Mouse (Mus musculus) midbrain, embryonic 10.5 days (tissue): Measurements from ENCODE around the gene Cped1. TPM values are rescaled to one million over a fixed set of nuclear protein-coding genes. Genes with fewer than 3 reads are reported as not detected.
"Not testable (repeated sequence)": the region's sequence is repeated elsewhere in the genome, so short reads cannot be mapped to it uniquely, and the experiment has no call there.

ENCODE experiments used
- DNase-seq: peaks from one replicate; pipeline ENCODE4 v3.0.0-alpha.2; 2017; ENCODE audit warnings: low spot score
- H3K27ac ChIP-seq: fragments of 300-500 bp; sonication (generic); replicated peaks from 2 replicates; pipeline ENCODE4 v1.5.1; 2016; ENCODE audit warnings: mild to moderate bottlenecking
- H3K27me3 ChIP-seq: fragments of 300-500 bp; sonication (generic); 2 replicates; pipeline ENCODE4 v1.6.1; 2016; ENCODE audit warnings: low read depth, mild to moderate bottlenecking; ENCODE audit not compliant: poor library complexity, severe bottlenecking
- H3K36me3 ChIP-seq: fragments of 300-500 bp; sonication (generic); 2 replicates; pipeline ENCODE4 v1.6.1; 2016; ENCODE audit warnings: mild to moderate bottlenecking, moderate library complexity
- H3K4me1 ChIP-seq: fragments of 300-500 bp; sonication (generic); 2 replicates; pipeline ENCODE4 v1.6.1; 2016
- H3K4me3 ChIP-seq: fragments of 300-500 bp; sonication (generic); 2 replicates; pipeline ENCODE4 v1.5.1; 2016; ENCODE audit warnings: mild to moderate bottlenecking, moderate library complexity
- H3K9me3 ChIP-seq: fragments of 300-500 bp; sonication (generic); replicated peaks from 2 replicates; pipeline ENCODE4 v1.6.1; 2016; ENCODE audit warnings: mild to moderate bottlenecking
- WGBS: fragments of 180-500 bp; shearing (Covaris S2); methylation state at CpG from one replicate; pipeline ENCODE4 v1.1.7; 2016; 5-methylcytosine and 5-hydroxymethylcytosine counted together
- polyA plus RNA-seq: library from polyadenylated mRNA; unstranded; fragments of >200 nt; fragmentation: Nextera tagmentation; extraction: Ambion mirVana; gene quantifications from 2 replicates; pipeline ENCODE4 v1.2.1, GENCODE M21; 2016

The Cped1 gene
- polyA plus RNA-seq, 1 experiment from 2014 or later, result 10.4 TPM

DNA sequence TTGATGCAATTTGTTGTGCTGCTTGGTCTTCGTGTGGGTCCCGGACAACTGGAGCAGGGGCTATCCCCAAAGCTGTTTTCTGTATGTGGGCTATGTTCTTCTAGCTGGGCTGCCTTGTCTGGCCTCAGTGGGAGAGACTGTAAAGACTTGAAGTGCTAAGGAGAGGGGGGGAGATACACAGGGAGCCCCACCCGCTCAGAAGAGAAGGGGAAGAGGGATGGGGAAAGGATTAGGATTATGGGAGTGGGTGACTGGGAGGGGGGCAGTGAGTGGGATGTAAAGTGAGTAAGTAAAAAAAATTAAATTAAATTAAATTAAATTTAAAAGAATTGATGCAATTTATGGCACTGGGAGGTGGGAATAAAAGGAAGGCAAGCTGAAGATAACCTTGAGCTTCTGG lies 50.2 kb downstream of the Cped1 start:
- Histone ChIP-seq H3K9me3 (no peaks in the 10 kb centered on the region), H3K4me3 (no peak overlapping the region), H3K36me3 (no peaks in the 10 kb centered on the region), H3K4me1 (peaks cover 6% of the 10 kb centered on the region; the same call in 1 of the 2 replicates), H3K27ac (no peak overlapping the region), H3K27me3 (no peaks in the 10 kb centered on the region)
- 81% methylated on average over 3 of the region's 3 CpGs for WGBS
- DNase-seq, result no peak

DNA sequence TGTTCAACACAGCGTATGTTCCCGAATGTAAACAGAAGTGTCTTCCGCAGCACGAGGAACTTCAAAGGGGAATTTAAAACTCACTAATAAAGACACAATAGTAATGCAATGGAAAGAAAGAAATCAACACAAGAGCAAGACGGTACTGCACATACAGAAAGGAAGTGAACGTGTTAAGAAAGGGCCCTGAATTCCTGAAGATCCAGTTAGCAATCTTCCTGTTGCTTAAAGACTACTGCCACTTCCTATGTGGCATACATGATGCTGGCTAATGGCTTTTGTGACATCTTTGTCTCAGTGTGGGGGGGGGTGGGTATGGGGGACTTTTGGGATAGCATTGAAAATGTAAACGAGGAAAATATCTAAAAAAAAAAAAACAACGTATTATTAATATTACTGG lies 50.7 kb downstream of the Cped1 start:
- H3K27me3 ChIP-seq, result no peaks in the 10 kb centered on the region
- H3K9me3 ChIP-seq, result no peaks in the 10 kb centered on the region
- H3K27ac ChIP-seq, result no peak overlapping the region
- 86% methylated on average over 8 of the region's 8 CpGs for WGBS
- H3K4me1 ChIP-seq, result peaks cover 6% of the 10 kb centered on the region; the same call in 1 of the 2 replicates
- no peak overlapping the region for H3K4me3 ChIP-seq
- DNase-seq, result no peak
- no peaks in the 10 kb centered on the region for H3K36me3 ChIP-seq

DNA sequence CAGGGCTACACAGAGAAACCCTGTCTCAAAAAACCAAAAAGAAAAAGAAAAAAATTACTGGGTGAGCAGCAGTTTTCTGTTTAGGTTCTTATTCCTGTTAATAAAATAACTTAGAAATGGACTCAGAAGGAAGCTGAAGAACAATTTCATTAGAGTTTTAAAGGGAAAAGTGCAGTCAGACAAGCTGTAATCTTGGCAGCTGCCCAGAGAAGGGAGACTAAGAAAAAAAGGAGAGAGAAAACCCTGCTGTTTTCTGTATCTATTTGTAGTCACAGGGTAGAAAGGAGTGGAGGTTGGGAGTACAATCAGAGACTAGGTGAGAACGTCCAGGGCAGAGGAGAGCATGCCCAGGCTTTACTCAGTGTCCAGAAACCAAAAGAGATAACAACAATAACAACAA lies 51.2 kb downstream of the Cped1 start:
- Histone ChIP-seq H3K27ac (no peak overlapping the region), H3K4me1 (peaks cover 6% of the 10 kb centered on the region; the same call in 1 of the 2 replicates), H3K36me3 (no peaks in the 10 kb centered on the region), H3K27me3 (no peaks in the 10 kb centered on the region), H3K4me3 (no peak overlapping the region), H3K9me3 (no peaks in the 10 kb centered on the region)
- no peak for DNase-seq
- WGBS, result 60% methylated on average over 1 of the region's 1 CpGs

DNA sequence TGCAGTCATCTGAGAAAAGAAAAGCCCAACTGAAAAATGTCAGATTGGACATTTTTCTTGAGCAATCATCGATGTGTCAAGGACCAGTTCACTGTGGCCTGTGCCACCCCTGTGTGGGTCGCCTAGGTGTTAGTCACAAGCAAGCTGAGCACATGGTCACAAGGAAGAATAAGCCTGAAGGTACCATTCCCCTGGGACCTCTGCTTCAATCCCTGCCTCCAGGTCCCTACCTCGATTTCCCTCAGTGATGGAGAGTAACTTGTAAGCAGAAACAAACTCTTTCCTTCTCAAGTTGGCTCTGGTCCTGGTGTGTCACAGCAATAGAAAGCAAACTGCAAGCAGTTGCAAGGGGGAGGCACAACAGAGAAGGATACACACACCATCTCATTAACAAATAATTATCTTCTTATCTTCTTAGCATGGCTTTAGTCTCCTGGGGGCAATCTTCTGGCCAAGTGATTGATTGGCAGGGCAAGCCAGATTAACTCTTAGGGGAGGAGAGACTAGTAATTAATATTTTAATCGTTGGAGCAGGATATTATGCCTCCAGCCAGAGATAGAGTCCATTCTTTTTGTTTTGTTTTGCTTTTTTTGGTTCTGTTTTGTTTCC lies 51.8 kb downstream of the Cped1 start:
- DNase-seq, result no peak
- WGBS, result 60% methylated on average over 4 of the region's 4 CpGs

DNA sequence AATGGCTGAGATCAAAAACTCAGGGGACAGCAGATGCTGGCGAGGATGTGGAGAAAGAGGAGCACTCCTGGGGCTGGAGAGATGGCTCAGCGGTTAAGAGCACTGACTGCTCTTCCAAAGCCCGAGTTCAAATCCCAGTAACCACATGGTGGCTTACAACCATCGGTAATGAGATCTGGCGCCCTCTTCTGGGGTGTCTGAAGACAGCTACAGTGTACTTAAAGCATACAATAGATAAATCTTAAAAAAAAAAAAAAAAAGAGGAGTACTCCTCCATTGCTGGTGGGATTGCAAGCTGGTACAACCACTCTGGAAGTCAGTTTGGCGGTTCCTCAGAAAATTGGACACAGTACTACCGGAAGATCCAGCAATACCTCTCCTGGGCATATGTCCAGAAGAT lies 54.0 kb downstream of the Cped1 start:
- not testable (repeated sequence) for DNase-seq, H3K36me3 ChIP-seq, H3K27ac ChIP-seq, H3K27me3 ChIP-seq, H3K9me3 ChIP-seq, H3K4me3 ChIP-seq, H3K4me1 ChIP-seq
- WGBS, result 70% methylated on average over 7 of the region's 7 CpGs

More for the DNA sequence above, 51.8 kb downstream of the Cped1 start:
- Histone ChIP-seq H3K4me1 (peaks cover 6% of the 10 kb centered on the region; the same call in 1 of the 2 replicates), H3K36me3 (no peaks in the 10 kb centered on the region), H3K27ac (no peak overlapping the region), H3K9me3 (no peaks in the 10 kb centered on the region), H3K4me3 (no peak overlapping the region), H3K27me3 (no peaks in the 10 kb centered on the region)

DNA sequence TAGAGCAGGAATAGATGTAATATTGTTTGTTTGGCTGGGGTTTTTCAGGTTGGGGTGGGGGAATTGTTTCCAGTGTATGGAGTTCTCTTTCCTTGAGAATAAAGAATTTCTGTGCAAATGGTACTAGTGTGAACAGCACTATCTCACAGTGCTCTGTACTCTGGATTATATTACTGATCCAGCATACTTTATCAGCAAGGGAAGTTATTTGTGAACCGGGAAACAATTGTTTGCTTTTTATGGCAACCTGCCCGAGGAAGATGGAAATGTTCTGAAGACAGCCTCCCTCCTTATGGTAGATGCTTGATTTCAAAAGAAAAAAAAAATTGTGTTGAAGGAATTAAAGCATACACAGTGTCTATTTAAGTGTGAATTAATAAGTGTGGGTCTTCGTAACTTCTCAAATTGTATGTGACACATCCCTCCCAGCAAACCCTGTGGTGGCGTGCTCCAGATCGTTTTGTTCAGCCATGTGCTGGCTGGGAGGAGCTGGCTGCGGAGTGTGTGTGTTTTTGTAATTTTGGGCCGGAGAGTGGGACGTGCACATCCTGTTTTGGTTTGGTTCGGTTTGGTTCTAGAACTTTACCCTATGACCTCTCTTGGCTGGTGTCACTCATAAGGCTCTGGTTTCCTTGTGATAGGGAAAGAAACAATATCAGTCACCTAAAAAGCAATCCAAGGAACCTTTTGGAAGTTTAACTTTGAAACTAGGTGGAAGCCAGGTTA lies 59.3 kb downstream of the Cped1 start:
- DNase-seq, result no peak
- no peaks in the 10 kb centered on the region for H3K9me3 ChIP-seq
- no peaks in the 10 kb centered on the region for H3K27me3 ChIP-seq
- no peaks in the 10 kb centered on the region for H3K36me3 ChIP-seq
- no peak overlapping the region for H3K27ac ChIP-seq
- WGBS, result 83% methylated on average over 9 of the region's 9 CpGs
- H3K4me1 ChIP-seq, result peaks cover 3% of the 10 kb centered on the region; the same call in 1 of the 2 replicates
- H3K4me3 ChIP-seq, result no peak overlapping the region

DNA sequence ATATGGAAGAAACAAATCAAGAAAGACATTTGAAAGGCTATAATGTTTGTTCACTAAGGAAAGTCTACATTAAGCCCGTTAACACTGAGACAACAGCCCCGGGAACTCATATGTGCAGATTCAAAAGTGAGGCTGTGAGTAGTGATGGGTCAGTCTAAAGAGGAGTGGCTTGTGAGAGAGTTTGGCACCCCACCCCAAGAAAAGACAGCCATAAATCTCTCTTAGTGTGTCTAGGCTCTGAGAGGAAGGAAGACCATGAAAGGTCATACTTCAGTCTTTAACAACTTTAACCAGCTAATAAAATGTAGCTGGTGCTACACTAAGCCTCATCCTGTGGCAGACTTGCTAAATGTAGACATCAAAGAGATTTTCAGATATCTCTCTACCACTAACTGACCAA lies 61.4 kb downstream of the Cped1 start:
- Histone ChIP-seq H3K9me3 (no peaks in the 10 kb centered on the region), H3K4me1 (peaks cover 3% of the 10 kb centered on the region; the same call in 1 of the 2 replicates), H3K27ac (no peak overlapping the region), H3K4me3 (no peak overlapping the region), H3K36me3 (no peaks in the 10 kb centered on the region), H3K27me3 (no peaks in the 10 kb centered on the region)
- 92% methylated on average over 2 of the region's 2 CpGs for WGBS
- no peak for DNase-seq

DNA sequence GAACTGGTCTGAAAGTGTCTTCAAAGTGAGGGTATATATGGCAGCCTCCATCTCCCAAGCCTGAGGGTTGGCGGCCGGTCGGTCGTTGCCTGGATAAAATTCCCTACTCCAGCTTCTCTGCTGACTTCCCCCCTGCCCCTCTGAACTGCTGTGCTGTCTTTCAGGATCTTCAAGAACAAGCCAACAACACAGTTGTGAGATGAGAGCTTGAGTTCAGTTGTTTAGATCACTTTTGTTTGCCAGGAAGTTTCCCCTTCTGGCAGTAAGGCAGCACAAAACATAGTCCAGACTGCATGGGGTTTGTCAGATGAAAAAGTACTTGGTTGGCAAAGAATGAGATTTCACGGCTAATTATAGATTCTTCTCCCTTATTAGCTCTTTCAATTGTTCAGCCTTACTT lies 63.4 kb downstream of the Cped1 start:
- Histone ChIP-seq H3K36me3 (no peaks in the 10 kb centered on the region), H3K4me1 (peaks cover 3% of the 10 kb centered on the region; the same call in 1 of the 2 replicates), H3K27ac (no peak overlapping the region), H3K4me3 (no peak overlapping the region), H3K9me3 (no peaks in the 10 kb centered on the region), H3K27me3 (no peaks in the 10 kb centered on the region)
- WGBS, result 62% methylated on average over 5 of the region's 5 CpGs
- no peak for DNase-seq

DNA sequence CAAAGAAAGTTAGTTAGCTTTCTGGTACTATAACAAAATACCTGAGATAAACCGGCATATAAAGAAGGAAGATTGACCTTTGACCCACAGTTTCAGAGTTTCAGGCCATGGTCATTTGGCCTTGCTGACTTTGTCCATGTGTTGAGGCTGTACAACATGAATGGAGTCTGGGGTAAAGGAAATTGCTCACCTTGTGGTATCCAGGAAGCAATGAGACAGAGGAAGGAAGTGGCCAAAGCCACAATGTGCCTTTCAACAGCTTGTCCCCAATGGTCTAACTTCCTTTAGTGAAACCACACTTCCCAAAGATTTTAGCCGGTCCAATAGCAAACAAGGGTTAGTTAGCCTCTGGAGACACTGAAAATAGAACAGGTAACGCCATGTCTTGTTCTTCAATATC lies 65.8 kb downstream of the Cped1 start:
- H3K4me1 ChIP-seq, result peaks cover 3% of the 10 kb centered on the region; the same call in 1 of the 2 replicates
- DNase-seq, result no peak
- H3K36me3 ChIP-seq, result no peaks in the 10 kb centered on the region
- H3K27me3 ChIP-seq, result no peaks in the 10 kb centered on the region
- 90% methylated on average over 3 of the region's 3 CpGs for WGBS
- H3K9me3 ChIP-seq, result no peaks in the 10 kb centered on the region
- H3K27ac ChIP-seq, result no peak overlapping the region
- no peak overlapping the region for H3K4me3 ChIP-seq

DNA sequence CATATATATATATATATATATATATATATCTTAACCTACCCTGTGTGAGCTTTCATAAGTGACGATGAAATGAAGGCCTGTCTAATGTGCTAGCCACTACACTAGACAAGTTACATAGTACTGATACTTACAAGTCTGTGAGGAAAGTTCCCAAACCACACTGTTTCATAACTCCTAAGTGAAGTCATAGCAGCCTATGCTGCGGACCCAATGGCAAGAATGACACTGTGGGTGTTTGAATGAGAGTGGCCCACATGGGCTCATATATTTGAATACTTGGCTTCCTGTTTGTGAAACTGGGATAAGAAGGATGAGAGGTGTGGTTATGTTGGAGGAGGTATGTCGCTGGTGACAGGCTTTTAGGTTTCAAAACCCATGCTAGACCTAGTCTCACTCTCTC lies 67.3 kb downstream of the Cped1 start:
- no peaks in the 10 kb centered on the region for H3K9me3 ChIP-seq
- peaks cover 3% of the 10 kb centered on the region; the same call in 1 of the 2 replicates for H3K4me1 ChIP-seq
- H3K27me3 ChIP-seq, result no peaks in the 10 kb centered on the region
- H3K4me3 ChIP-seq, result no peak overlapping the region
- WGBS, result 90% methylated on average over 3 of the region's 3 CpGs
- H3K27ac ChIP-seq, result no peak overlapping the region
- H3K36me3 ChIP-seq, result no peaks in the 10 kb centered on the region
- DNase-seq, result no peak

DNA sequence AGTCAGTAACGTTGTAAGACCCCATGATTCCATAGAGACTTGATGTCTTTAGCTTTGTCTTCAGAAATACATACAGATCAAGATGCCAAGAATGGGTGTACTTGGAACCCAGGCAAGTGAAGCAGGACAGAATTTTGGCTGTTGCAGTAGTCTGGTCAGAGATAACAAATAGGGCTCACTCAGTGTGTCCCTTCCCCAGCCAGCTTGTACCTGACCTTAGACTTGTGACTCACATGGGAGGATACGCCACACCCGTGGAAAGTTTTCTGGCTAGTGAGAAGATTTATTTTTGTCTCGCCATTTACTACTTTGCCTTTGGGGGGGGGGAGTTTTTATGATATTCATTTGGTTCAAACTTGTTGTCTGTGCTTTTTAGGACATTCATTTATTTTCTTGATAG lies 78.6 kb downstream of the Cped1 start:
- Histone ChIP-seq H3K9me3 (no peaks in the 10 kb centered on the region), H3K36me3 (no peaks in the 10 kb centered on the region), H3K4me1 (no peaks in the 10 kb centered on the region), H3K27ac (no peak overlapping the region), H3K4me3 (no peak overlapping the region), H3K27me3 (no peaks in the 10 kb centered on the region)
- WGBS, result 88% methylated on average over 4 of the region's 4 CpGs
- no peak for DNase-seq

DNA sequence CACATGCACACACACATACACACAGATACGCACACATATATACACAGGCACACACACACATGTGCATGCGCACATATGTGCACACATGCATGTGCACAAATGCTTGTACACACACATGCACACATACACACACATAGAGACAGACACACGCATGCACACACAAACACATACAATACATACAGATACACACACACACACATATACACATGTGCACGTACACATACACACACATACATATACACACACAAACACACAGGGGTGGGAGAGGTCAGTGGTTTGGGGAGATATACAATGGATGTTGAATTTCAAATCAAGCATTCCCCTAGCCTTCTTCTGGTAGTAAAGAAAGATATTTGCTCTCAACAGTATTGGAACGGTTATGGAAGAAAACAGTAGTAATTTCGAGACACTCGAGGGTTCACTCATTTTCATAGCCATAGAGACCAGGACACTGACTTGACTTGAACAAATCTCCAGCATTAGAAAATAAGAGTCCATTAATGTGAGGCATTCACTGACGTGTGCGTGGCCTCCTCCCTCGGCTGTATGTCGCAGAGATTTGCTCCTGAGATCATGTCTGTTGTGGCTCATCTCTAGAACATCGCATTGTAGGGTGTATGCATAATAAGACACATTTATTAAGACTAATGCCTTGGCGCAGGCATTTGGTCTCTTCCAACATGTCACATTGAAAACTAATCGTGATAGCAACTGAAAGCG lies 85.0 kb downstream of the Cped1 start:
- WGBS, result 84% methylated on average over 15 of the region's 15 CpGs
- no peaks in the 10 kb centered on the region for H3K27me3 ChIP-seq
- no peak overlapping the region for H3K4me3 ChIP-seq
- H3K9me3 ChIP-seq, result no peaks in the 10 kb centered on the region
- DNase-seq, result no peak
- no peaks in the 10 kb centered on the region for H3K4me1 ChIP-seq
- no peak overlapping the region for H3K27ac ChIP-seq
- H3K36me3 ChIP-seq, result no peaks in the 10 kb centered on the region

DNA sequence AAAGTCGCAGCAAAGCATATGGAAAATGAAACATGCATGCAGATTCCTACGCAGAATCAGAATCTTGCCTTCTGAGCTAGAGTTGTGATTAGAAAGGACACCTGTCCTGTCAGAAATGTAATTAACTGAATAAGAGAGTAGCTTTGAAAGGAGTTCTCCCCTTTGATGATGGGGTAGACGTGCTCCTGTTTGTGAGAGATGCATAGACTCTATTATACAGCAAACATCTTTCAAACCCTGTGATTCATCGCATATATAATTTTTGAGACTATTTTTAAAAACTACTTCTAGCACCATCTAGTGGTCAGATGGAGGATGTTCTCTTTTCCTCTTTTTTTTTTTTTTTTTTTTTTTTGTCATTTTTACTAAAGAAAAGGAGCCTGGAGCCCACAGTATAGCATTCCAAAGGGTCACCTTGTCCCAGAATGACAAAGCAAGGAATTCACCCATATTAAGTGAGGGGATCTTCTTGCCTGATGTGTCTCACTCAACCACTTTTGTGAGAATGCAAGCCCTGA lies 85.7 kb downstream of the Cped1 start:
- Histone ChIP-seq H3K4me1 (no peaks in the 10 kb centered on the region), H3K4me3 (no peak overlapping the region), H3K9me3 (no peaks in the 10 kb centered on the region), H3K36me3 (no peaks in the 10 kb centered on the region), H3K27me3 (no peaks in the 10 kb centered on the region), H3K27ac (no peak overlapping the region)
- no peak for DNase-seq
- WGBS, result 45% methylated on average over 4 of the region's 4 CpGs
